Mouse (Mus musculus): Measurements from ENCODE around the gene Gba2.
"Not testable (repeated sequence)": the region's sequence is repeated elsewhere in the genome, so short reads cannot be mapped to it uniquely, and the experiment has no call there.

Gba2 gene

GRCm38 (mm10) chr4:43578376-43579204, at the start of gene Gba2, which contains the start of gene Rgp1:
Gene Gba2, minus strand, starts transcription at chr4:43578873.
Gene Rgp1, plus strand, starts transcription at chr4:43578715.
- peak; percentile 91 for DNase-seq (ENCODE audit: low spot score)

GRCm38 (mm10) chr4:43620146-43620778, 41.6 kb upstream of the Gba2 start:
- DNase-seq (ENCODE audit: low spot score): no peak

- no peak for DNase-seq (ENCODE audit: low spot score)
Observed at GRCm38 (mm10) chr4:43613060-43613730, 34.5 kb upstream of the Gba2 start.

- no peak for DNase-seq (ENCODE audit: low spot score)
Observed at GRCm38 (mm10) chr4:43612534-43612933, 33.9 kb upstream of the Gba2 start.

- DNase-seq (ENCODE audit: low spot score): no peak
Observed at GRCm38 (mm10) chr4:43604751-43605685, 26.3 kb upstream of the Gba2 start.

GRCm38 (mm10) chr4:43604099-43604498, 25.4 kb upstream of the Gba2 start:
- DNase-seq (ENCODE audit: low spot score): no peak

GRCm38 (mm10) chr4:43600195-43600934, 21.7 kb upstream of the Gba2 start:
- no peak for DNase-seq (ENCODE audit: low spot score)

GRCm38 (mm10) chr4:43598650-43599380, 20.1 kb upstream of the Gba2 start:
- DNase-seq (ENCODE audit: low spot score): no peak

GRCm38 (mm10) chr4:43598200-43598599, 19.5 kb upstream of the Gba2 start:
- DNase-seq (ENCODE audit: low spot score): no peak

GRCm38 (mm10) chr4:43596597-43596996, 17.9 kb upstream of the Gba2 start:
- not testable (repeated sequence) for DNase-seq (ENCODE audit: low spot score)

- DNase-seq (ENCODE audit: low spot score): no peak
Observed at GRCm38 (mm10) chr4:43593453-43593852, 14.8 kb upstream of the Gba2 start.

- no peak for DNase-seq (ENCODE audit: low spot score)
Observed at GRCm38 (mm10) chr4:43591961-43592360, 13.3 kb upstream of the Gba2 start.

- DNase-seq (ENCODE audit: low spot score): no peak
Observed at GRCm38 (mm10) chr4:43591543-43591942, 12.9 kb upstream of the Gba2 start.

- no peak for DNase-seq (ENCODE audit: low spot score)
Observed at GRCm38 (mm10) chr4:43587681-43588080, 9.0 kb upstream of the Gba2 start.

GRCm38 (mm10) chr4:43586411-43586810, 7.7 kb upstream of the Gba2 start:
- no peak for DNase-seq (ENCODE audit: low spot score)

- no peak for DNase-seq (ENCODE audit: low spot score)
Observed at GRCm38 (mm10) chr4:43585682-43586081, 7.0 kb upstream of the Gba2 start.

- no peak for DNase-seq (ENCODE audit: low spot score)
Observed at GRCm38 (mm10) chr4:43584444-43585416, 6.1 kb upstream of the Gba2 start, which contains the start of gene Msmp. Gene Msmp, minus strand, starts transcription at chr4:43584494.

- DNase-seq (ENCODE audit: low spot score): no peak
Observed at GRCm38 (mm10) chr4:43583421-43583820, 4.7 kb upstream of the Gba2 start.

GRCm38 (mm10) chr4:43582241-43582640, 3.6 kb upstream of the Gba2 start:
- DNase-seq (ENCODE audit: low spot score): no peak

All from yolk sac, embryonic 10.5 days (tissue).